Mouse (Mus musculus): ENCODE measurements around the gene Grid1.

The Grid1 gene

GRCm38 (mm10) chr14:35502324-35502723 is 682.4 kb downstream of the Grid1 start:
- peak; percentile 12 for DNase-seq

GRCm38 (mm10) chr14:35519402-35519801 is 699.5 kb downstream of the Grid1 start:
- no peak for DNase-seq

- no peak for DNase-seq
Measured at GRCm38 (mm10) chr14:35538835-35539234, 718.9 kb downstream of the Grid1 start.

GRCm38 (mm10) chr14:35541254-35541991 is 721.5 kb downstream of the Grid1 start:
- DNase-seq = no peak

GRCm38 (mm10) chr14:35541992-35542380 is 722.1 kb downstream of the Grid1 start:
- no peak for DNase-seq

GRCm38 (mm10) chr14:35554288-35554687 is 734.4 kb downstream of the Grid1 start:
- no peak for DNase-seq

- no peak for DNase-seq
Measured at GRCm38 (mm10) chr14:35561244-35561893, 741.5 kb downstream of the Grid1 start.

- no peak for DNase-seq
Measured at GRCm38 (mm10) chr14:35572991-35573502, 753.1 kb downstream of the Grid1 start.

GRCm38 (mm10) chr14:35574489-35574888 is 754.6 kb downstream of the Grid1 start:
- DNase-seq = no peak

- DNase-seq = no peak
Measured at GRCm38 (mm10) chr14:35575285-35575684, 755.4 kb downstream of the Grid1 start.

GRCm38 (mm10) chr14:35625749-35626148 is 805.8 kb downstream of the Grid1 start:
- no peak for DNase-seq
